Mouse (Mus musculus): ENCODE data around the gene Ctdsp1.
A peak's percentile ranks its signal among the peaks of the same experiment; 100 is the strongest.

The Ctdsp1 gene

GRCm38 (mm10) chr1:74397919-74398451 lies 6.7 kb downstream of the Ctdsp1 start:
- peak; percentile 90 to 92 for DNase-seq

GRCm38 (mm10) chr1:74400531-74400930 lies 9.2 kb downstream of the Ctdsp1 start:
- no peak for DNase-seq

- no peak for DNase-seq
Measured at GRCm38 (mm10) chr1:74401015-74401702, 9.8 kb downstream of the Ctdsp1 start.

GRCm38 (mm10) chr1:74404206-74404605 lies 12.9 kb downstream of the Ctdsp1 start:
- DNase-seq = no peak

GRCm38 (mm10) chr1:74408589-74409504 lies 17.5 kb downstream of the Ctdsp1 start, which contains the start of gene Vil1:
Gene Vil1 (plus strand): TSS chr1:74409376.
- DNase-seq = no peak

GRCm38 (mm10) chr1:74411753-74412325 lies 20.5 kb downstream of the Ctdsp1 start:
- DNase-seq = no peak

- DNase-seq = no peak
Measured at GRCm38 (mm10) chr1:74412711-74413110, 21.4 kb downstream of the Ctdsp1 start.

- DNase-seq = no peak
Measured at GRCm38 (mm10) chr1:74415143-74415542, 23.8 kb downstream of the Ctdsp1 start.

GRCm38 (mm10) chr1:74418747-74419439 lies 27.6 kb downstream of the Ctdsp1 start:
- DNase-seq = no peak

- no peak for DNase-seq
Measured at GRCm38 (mm10) chr1:74419440-74419794, 28.1 kb downstream of the Ctdsp1 start.

GRCm38 (mm10) chr1:74423147-74423546 lies 31.8 kb downstream of the Ctdsp1 start:
- DNase-seq = no peak

- DNase-seq = no peak
Measured at GRCm38 (mm10) chr1:74425845-74426244, 34.5 kb downstream of the Ctdsp1 start.

- DNase-seq = no peak
Measured at GRCm38 (mm10) chr1:74433220-74433619, 41.9 kb downstream of the Ctdsp1 start.

- no peak for DNase-seq
Measured at GRCm38 (mm10) chr1:74434596-74434995, 43.3 kb downstream of the Ctdsp1 start.

GRCm38 (mm10) chr1:74435563-74435962 lies 44.3 kb downstream of the Ctdsp1 start:
- DNase-seq = peak; percentile 9 to 14

GRCm38 (mm10) chr1:74437702-74438427 lies 46.6 kb downstream of the Ctdsp1 start:
- no peak for DNase-seq

GRCm38 (mm10) chr1:74439166-74439876 lies 48.0 kb downstream of the Ctdsp1 start:
- DNase-seq = no peak

- DNase-seq = no peak
Measured at GRCm38 (mm10) chr1:74444538-74444937, 53.2 kb downstream of the Ctdsp1 start.
